Mouse (Mus musculus) effector memory CD4-positive, alpha-beta T cell, adult 5 months (primary cell): Measurements from ENCODE around the gene Fcrlb. TPM values are rescaled to one million over a fixed set of nuclear protein-coding genes. Genes with fewer than 3 reads are reported as not detected.

Source experiments
- polyA plus RNA-seq: library from polyadenylated mRNA; unstranded; fragments of 100-300 nt; shearing (Covaris generic); gene quantifications from one replicate; pipeline ENCODE4 v1.2.1, GENCODE M21; 2017

The Fcrlb gene
- not detected for polyA plus RNA-seq

DNA sequence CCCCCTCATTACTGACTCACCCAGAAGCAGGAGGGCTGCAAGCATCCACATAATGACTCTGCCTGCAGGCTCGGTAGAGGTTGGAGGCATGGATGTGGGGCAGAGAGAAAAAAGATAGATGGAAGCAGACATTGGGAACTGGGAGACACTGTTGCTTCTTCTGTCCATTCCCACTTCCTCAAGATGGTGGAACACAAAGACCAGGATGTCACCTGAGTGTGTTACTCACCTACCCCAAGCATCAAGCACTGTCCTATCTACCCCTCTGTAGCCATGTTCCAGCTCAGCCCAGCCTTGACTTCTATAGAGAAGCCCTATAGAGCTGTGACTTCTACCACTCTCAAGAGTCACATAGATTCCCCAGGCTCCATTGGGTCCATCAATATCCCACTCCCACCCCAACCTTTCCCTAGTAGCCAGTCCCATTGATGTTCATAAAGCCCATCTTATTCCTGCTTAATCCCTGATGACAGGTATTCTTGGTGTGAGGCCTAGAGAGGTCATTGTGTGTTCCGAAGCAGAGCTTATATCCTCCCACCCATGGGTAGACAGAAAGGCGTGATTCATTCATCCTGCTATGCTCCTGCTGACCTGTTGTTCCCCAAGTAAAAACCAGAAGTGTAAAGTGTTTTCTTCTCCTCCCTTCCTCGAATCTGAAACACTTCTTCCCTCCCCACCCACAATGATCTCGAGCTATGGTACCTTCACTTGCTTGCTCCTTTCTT is at the start of gene Fcrlb:
Gene Fcrlb (minus strand): TSS at position 51 of the 725 bp plus-strand sequence.

DNA sequence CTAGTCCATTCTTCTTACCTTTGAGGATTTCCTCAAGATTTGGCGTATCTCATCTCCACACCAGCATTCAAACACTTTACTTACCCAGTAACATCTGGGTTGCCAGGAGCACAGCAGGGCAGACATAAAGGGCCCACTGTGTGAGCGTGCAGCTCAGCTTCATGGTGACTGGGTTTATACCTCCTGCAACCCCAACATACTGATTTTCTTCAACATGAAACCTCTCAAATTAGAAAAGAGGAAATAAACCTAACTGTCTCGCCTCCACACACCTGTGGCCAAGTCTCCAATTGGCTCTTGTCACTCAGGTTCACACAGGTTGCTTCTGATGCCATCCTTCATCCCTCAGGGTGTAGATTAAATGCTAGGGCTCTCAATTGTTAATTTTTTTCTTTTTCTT is 14.6 kb upstream of the Fcrlb start, which contains the start of gene Fcrla:
Gene Fcrla (minus strand): TSS at position 206 of the 400 bp plus-strand sequence.

DNA sequence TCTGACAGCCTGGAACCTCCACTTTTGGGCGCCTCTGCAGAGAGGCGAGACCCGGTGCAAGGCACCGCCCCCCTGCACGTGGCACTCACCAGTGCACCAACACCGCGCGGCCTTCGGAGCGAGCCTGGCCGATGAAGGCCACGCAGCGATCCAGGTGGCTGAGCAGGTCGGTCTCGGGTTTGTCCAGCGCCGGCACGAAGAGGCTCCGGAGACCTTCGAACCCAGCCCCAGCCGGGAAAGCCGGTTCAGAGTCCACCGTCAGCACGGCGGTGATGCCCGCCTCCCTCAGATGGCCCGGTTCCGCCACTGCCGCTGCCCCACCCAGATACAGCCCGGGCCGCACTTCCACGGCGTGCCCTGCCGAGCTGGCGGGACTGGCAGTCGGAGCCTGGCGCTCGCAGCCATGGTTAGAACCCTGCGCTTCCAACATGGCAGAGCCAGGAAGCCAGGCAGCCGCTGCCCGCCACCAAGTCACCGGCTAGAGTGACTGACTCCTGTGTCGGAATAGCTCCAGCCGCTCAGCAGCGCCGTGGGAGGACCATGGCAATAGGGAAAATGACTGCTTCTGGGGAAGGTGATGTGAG is 27.7 kb downstream of the Fcrlb start, which contains the start of the genes Gm26620 and Dusp12:
Gene Gm26620 (plus strand): TSS at position 88 of the 584 bp plus-strand sequence.
Gene Dusp12 (minus strand): TSS at position 563 of the 584 bp plus-strand sequence.

DNA sequence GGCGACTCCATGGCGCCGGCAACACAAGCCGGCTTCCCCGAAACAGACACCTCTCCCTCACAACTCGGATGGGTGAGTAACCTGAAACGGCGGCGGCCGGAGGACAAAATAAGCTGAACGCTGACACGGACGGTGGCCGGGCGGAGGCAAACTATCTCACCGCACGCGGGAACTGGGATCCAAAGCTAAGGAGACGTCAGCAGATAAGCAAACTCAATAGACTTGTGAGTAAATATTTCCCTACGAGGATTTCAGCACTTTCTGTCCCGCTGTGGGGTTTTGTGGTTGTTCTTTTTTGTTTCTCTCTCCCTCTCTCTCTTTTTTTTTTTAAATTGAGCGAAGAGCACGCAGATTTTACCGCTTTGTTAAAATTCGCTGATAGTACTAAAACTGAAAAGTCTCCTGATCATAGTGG is 45.0 kb downstream of the Fcrlb start, which contains the start of gene Atf6:
Gene Atf6 (minus strand): TSS at position 81 of the 415 bp plus-strand sequence.

Other genes with a start within 250 kb of the Fcrlb start
- 20.3 TPM for gene Atf6, start 45.2 kb downstream of the Fcrlb start, polyA plus RNA-seq
- not detected for gene Gm26620, start 27.9 kb downstream of the Fcrlb start, polyA plus RNA-seq
- gene Dusp12, start 27.4 kb downstream of the Fcrlb start, polyA plus RNA-seq, result 32.9 TPM
- gene Fcrla, start 14.6 kb upstream of the Fcrlb start, polyA plus RNA-seq, result not detected
- 17.0 TPM for gene Fcgr2b, start 63.6 kb upstream of the Fcrlb start, polyA plus RNA-seq
- not detected for gene Fcgr4, start 106.0 kb upstream of the Fcrlb start, polyA plus RNA-seq
- 1.2 TPM for gene Fcgr3, start 152.0 kb upstream of the Fcrlb start, polyA plus RNA-seq
- gene Cfap126, start 201.0 kb upstream of the Fcrlb start, polyA plus RNA-seq, result 1.4 TPM
- 124 TPM for gene Sdhc, start 237.7 kb upstream of the Fcrlb start, polyA plus RNA-seq
- gene Mpz, start 237.8 kb upstream of the Fcrlb start, polyA plus RNA-seq, result not detected